Mouse (Mus musculus) megakaryocyte, adult 5-6 weeks (primary cell): ENCODE data around the gene Ror1. TPM values are rescaled to one million over a fixed set of nuclear protein-coding genes. Genes with fewer than 3 reads are reported as not detected.
A peak's percentile ranks its signal among the peaks of the same experiment; 100 is the strongest.

ENCODE experiments used
- ATAC-seq: 2 replicates; pipeline ENCODE4 v1.8.0; 2016; ENCODE audit warnings: mild to moderate bottlenecking, inconsistent platforms; ENCODE audit not compliant: poor library complexity, severe bottlenecking
- total RNA-seq, 2 experiments: library from RNA; stranded (forward) in 1 of 2; stranded (reverse) in 1 of 2; fragments of 153-499, 151-499 nt in 1 of 2; fragments of 221-1000, 200-1000 nt in 1 of 2; gene quantifications; 2 replicates each; pipeline versions ENCODE4 v1.2.3 to v1.2.4; 2015 to 2017

The Ror1 gene
- total RNA-seq, 2 experiments from 2014 or later, result 0.07 to 0.11 TPM

DNA sequence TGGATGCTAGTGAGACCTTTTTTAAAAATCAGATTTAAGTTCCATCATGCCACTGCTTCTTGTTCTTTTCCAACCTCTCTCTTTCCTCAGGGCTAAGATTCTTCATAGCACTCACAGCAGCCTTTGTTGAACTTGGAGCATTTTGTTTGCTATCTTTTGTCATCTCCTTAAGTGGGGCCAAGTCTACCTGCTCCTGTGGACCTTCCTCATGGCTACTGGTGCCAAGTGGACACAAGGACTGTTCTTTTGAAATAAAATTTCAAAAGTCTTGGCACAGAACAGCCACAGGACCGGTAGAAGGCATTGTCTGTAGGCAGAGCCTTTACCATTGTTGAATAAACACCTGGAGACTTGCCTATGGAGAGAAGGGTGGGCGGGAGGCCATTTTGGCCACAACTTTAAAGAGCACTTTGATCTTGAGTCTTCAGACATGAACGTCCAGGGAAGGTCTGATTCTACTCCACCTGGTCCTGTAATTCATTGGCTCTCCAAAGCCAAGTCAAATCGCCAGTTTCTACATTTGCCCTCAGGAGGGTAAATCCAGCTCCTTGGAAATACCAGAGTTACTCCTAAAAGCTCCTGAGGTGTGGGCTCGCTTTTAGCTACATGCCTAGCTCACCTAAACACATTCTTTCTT lies 195.5 kb downstream of the Ror1 start:
- no peak for ATAC-seq

DNA sequence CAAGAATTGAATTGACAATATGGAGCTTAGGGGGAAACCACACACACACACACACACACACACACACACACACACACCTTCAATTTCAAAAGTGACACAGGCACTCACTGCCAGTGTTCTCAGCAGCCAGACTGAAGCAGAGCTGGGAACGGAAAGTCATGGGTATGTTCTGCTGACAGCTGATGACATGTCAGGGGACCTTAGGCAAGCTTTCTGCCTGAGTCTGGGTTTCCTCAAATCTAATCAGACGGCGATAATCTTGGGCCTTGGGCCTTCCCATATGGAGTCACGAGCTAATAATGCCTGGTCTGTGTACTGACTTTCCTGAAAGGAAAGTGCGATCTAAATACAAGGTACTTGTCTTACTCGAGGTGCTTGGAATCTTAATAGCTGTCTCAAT lies 202.1 kb downstream of the Ror1 start:
- ATAC-seq, result no peak

DNA sequence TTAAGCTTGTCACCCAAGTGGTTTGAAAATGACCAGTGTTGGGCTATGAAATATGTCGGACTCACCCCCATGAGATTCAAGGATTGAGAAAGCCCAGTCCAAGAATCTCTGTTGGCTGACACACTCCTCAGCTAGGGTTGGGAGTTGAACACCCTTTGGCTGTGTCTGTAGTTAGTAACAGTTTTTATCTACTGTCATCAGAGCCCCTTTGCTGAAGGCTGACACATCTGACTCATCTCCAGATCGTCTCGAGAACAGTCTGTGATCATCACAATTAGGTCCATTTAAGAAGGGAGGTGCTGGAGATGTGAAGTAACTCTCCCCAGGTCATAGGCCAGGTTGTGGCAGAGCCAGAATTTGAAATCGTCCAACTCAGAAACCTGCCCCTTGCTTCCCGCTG lies 203.0 kb downstream of the Ror1 start:
- ATAC-seq, result no peak

DNA sequence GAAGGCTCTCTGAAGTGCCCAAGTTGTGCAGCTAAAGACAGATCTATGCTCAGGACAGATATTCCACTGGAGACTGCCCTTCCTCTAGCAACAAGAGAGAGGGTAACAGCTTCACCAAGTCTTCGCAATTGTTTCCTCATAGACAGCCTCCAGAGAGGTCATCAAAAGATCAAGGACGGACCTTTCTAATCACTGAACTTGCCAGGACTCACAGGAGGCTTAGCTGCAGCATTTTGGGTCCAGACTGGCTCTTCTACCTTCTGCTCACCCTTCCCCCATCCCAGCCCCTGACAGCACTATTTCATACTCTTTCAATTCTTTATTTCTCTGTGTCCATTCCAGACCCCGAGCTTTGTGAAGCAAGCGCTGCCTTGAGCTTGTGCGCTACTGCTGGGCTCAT lies 204.6 kb downstream of the Ror1 start:
- no peak for ATAC-seq

DNA sequence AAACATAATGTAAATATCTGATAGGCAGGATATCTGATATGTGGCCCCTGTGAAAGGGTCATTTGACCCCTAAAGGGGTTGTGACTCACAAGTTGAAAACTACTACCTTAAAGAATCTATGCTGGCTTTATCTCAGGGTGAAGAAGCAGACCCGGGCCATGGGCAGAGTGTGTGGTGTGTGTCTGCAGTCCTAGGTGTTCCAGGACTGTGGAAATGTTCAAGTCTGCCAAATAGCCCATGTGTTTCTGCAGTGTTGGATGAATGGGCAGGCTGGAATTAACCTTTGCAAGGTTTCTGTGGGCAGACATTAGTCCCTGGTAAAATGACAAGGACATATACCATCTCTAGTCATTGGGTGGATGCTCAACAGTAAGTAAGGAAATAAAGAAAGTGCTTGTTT lies 205.8 kb downstream of the Ror1 start:
- no peak for ATAC-seq

DNA sequence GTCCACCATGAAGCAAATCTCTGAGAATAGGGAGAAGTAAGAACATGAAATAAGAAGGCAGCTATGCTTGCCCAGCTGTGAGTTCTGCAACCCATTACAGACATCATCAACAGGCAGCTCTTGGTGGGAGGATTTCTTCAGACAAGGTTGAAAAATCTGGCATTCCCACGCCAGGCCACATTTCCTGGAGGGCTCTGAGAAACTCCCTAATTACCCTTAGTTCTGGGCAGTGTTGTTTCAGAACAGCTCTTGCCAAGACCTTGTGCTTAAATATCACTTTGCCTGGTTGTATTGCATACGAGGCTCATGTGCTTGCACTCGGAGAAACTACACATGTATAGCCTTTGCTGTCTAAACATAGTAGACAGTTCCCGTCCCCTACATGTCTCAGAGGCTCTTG lies 211.8 kb downstream of the Ror1 start:
- no peak for ATAC-seq

DNA sequence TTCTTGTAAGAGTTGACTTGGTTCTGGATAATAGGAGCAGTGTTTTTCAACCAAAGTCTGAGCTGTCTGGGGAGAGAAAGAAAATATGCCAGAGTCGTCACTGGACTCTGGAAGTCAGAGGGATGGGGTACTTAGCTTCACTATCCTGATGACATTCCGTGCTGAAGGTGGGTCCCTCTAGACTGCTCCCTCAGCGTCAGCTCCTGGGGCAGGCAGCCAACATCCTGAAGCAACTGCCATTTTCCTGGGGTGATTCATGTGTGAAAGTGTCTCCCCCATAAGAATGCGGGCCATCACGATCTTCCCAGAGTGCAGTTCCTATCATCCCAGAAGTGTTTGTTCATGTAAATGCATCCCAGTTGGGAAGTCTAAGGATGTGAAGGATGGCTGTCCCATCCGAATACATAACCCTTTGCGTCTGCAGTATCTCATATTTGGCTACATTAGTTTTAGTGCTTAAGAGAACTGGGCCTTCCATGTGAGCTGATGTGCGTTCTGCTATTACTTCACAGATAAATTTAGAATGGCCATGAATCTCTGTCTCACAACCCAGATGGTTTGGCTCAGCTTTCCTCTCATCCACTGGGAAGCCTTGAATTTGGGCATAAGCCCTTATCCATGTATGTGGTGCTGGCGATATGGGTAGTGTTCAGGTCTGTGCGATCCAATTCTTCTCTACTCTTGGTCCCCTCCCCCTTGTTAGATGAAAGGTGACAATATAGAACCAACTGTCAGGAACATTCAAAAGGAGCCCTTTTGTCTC lies 216.4 kb downstream of the Ror1 start:
- ATAC-seq, result no peak

DNA sequence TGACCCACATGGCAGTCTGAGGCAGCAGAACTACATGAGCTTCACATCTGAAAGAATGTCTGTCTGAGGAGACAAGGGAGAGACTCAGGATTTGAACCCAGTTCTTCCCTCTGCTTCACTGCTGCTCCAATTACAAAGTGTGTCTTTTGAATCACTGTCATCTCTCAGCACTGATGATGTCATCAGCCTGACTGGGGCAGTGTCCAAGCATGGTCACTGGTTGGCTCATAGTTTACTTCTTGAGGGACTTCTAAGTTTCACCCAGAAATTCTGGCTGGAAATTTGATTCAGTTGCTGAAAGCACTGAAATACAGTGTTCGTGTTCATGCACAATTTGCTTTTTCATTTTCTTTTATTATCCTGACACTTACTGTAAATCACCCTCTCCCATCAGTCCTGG lies 219.5 kb downstream of the Ror1 start:
- ATAC-seq, result no peak

DNA sequence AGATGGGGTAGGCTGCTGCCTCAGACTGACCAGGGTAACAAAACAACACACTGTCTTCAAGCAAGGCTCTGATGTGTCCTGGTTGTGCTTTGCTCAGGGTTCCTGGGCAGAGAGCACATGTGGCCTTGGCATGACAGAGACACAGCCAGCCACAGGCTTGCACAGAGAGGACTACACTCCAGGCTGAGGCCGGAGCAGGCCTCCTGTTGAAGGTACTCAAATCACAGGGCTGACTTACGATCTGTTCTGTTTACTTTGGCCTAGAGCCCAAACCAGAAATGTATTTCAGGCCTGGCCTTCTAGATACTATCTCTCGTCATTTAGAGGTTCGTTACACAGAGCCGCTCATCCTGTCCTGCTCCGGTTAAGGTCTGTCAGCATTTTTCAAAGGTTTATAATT lies 226.2 kb downstream of the Ror1 start:
- no peak for ATAC-seq

DNA sequence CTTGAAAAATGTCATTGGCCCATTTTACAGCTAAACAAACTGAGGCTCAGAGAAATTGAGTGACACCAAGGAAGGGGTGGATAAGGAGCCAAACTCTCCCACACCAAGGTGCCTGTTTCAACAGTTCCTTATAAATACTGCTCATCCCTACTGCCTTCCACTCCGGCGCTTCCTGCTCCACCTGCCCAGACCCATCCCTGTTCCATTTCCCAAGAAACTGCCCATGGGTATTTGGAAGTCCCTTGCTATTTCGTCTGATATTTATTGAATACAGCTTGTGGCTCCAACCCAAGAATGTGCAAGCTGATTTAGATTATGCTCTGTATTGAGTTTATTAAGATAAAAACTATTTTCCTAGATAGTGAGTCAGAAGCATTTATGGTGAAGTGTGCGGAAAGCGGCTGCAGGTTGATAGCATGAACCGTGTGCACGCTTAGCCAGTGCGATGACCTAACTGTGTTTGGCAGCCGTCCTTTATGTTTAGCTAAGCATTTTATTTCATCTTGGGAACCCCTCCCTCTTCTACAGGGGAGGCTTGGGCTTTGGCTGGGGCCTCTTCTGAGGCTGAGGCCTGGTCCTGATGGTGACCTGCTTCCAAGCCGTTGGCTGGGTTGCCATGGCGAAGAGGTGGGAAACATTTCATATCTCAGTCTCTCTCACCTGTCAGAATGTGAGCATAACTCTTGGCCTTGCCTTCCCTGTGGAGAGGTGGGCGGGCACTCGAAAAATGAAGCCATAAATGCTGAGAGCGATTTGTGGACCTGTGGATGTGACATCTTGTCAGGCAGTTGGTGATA lies 229.3 kb downstream of the Ror1 start:
- no peak for ATAC-seq

DNA sequence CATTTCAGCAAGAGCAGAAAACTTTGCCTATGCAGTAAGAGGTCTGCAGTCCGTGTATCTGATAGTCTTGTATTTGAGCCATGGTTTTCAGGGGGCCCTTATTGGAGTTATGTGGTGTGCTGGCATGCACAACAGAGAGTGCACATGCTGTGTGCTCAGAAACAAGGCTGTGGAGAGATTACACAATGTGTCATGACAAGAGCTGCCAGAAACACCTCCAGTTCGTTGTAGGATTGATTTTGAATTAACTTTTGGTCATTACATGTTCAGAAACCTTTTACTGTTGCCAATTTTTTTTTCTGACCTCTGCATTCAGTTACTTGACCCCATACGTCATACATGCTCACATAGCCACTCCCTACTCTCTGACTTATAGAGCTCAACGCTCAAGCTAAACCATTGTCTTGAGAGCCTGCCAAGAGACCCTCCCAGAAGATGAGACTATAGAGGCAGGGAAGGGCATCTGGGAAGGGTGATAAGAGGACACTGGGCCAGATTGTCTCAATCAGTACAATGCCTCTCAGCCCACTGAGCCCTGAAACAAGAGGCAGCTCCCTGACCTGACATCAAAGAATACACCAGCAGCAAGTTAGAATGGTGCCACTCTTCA lies 232.9 kb downstream of the Ror1 start:
- ATAC-seq, result no peak

DNA sequence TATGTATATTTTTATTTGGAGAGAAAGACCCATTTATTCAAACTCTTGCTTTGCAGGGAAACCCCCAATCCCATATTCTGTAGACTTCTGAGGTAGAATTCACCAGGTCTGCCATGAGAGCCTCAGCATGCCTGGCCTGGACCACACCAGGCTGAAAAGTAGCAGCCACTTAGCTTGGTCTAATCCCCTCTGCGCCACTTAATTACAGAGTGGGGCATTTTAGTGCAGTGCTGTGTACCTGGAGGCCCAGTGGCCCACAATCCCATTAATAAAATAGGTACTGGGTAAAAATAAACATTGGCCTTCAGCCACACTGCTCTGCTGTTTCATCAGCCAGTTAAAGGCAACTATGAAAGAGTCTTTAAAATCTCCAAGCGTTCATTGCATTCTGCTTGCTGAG lies 239.6 kb downstream of the Ror1 start:
- ATAC-seq, result no peak

DNA sequence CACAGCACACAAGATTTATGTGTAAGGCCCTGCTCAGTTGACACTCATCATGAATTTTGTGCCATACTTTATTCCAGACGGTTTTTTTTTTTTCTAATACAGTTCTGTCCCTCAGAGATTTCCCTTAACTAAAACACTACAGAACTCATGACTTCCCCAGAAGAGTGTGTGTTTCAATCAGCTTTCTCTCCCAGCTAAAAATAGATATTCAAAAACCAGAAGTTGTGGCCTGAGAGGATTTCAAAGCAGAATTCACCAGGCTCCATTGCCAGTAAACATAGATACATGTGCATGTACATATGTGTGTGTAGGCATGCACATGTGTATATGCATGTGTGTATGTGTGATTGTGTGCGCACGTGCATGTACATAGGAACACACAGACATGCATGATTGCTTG lies 252.2 kb downstream of the Ror1 start:
- peak; percentile 75 for ATAC-seq

DNA sequence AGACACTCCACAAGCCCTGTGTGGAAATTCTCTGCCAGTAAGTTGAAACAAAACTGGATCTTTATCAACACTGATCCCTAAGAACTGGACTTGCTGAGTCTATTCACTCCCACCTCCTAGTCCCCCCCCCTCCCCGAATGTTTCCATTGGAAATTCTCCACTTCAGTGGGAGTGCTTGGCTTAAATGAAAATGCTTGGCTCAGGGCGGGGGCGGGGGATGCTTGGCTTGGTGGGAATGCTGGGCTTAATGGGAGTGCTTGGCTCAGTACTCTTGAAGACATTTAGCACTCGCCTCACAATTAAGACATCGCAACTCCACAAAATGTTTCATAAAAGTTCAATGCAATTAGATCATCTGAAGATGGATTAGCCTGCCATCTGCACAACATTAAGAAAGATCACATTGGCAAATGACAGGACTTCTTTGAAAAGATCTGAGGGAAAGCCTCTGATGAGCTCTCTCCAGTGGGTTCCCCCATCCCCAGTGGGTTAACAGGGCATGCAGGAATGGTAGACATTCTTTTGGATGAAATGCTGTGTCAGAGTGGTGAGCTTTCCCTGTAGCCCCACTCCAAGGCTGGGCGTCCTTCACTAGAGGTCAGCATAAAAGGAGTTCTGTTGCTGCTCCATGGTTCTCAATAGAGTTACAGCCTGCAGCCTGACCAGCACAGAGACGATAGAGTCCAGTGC lies 254.7 kb downstream of the Ror1 start:
- no peak for ATAC-seq

DNA sequence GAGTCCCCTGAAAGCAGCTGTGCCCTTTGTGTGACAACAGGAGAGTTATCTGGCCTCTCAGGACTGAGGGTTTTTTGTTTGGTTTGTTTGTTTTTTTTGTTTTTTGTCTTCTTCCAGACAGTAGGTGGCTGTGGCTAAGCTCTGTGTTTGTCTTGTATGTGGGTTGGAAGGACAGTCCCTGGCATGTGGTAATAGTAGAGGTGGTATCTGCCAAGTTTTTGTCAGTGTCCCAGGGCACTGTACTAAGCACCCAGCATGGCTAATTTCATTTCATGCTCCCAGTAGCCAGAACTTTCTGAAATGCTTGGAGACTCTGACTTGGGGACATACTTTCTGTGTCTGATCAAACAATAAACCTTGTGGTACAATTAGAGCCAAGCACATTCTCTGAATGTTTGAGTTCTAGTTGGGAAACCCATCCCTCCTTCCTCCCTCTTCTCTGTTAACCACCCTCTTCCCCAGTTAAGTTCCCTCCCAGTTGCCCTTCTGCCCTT lies 256.3 kb downstream of the Ror1 start:
- no peak for ATAC-seq

DNA sequence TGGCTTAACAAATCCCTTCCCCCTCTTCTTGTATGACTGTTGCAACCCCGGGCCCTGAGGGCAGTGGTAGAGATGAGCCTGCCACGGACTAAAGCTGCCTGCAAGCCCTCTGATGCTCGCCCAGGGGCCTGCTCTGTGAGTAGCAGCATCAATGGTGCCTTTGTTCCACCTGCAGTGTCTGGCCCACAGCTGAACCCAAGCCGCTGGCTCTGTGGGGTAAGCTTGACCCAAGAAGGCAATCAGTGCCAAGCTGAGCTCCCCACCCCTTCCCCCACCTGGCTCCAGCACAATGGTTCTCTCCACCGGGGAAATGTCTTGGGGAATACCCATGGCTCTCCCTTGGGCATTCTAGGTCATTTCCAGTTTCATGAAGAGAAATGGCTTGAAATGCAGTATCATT lies 260.0 kb downstream of the Ror1 start:
- ATAC-seq, result no peak

DNA sequence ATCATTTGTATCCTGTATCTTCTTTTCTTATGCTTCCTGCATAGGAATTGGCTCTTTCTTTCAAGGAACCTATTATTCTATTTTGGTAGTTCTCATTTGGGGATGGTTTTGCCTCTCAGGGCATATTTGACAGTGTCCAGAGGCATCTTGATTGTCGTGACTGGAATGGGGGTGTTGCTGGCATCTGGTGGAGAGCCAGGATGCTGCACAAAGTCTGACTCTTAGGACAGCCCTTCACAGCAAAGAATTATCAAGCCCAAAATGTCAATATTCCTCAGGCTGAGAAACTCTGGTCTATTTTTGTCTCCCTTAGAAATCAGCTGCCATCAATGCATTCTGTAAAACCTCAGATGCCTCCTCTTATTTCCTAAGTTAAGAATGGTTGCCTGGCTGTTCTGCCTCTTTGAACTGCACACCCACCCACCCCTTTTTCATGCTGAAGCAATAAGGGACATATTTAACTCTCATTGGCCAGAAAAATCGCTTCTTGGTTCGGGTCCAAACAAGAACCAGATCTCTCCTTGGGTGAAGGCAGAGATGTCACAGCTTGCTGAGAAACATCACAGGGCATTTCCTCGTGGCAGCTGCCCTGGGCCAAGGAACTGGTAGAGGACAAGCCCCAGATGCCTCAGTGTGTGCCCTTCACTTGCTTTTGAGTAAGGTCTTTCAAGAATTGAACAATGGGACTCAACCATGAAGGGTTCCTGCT lies 262.4 kb downstream of the Ror1 start:
- no peak for ATAC-seq

DNA sequence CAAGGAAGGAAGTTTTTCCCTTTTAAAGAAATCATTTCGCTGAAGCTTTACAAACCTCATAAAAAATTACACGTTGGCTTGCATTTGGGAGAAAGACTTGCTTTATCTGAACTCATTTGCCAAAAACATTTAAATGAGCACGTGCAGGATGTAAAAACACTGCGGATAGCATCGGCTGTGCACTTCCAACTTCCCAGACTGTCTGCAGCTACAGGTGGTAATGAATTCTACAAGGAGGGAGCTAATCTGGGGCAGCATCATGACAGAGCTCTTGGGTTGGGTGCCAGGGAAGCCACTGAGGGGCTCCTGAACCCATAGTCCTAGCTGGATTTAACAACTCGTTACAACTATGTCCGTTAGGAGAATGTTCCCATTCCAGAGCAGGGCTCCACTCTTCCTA lies 268.1 kb downstream of the Ror1 start:
- ATAC-seq, result no peak

DNA sequence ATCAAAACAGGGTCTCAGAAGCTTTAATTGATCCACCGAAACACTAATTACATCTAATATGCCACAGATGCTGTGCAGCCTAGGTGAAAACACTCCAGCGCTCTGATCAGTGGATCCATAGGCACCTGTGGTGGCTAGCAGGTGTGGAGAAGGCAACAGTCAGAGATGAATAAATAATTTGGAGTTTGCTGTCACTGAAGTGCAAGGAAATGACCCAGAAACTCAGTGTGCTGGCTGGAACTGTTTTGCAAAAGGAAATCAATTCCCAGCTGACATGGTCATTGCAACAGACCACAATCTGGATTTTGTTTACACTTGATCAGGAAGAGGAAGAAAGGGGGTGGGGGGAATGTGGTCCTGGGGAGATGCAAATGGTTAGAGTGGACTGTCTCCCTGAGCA lies 273.1 kb downstream of the Ror1 start:
- ATAC-seq, result no peak

DNA sequence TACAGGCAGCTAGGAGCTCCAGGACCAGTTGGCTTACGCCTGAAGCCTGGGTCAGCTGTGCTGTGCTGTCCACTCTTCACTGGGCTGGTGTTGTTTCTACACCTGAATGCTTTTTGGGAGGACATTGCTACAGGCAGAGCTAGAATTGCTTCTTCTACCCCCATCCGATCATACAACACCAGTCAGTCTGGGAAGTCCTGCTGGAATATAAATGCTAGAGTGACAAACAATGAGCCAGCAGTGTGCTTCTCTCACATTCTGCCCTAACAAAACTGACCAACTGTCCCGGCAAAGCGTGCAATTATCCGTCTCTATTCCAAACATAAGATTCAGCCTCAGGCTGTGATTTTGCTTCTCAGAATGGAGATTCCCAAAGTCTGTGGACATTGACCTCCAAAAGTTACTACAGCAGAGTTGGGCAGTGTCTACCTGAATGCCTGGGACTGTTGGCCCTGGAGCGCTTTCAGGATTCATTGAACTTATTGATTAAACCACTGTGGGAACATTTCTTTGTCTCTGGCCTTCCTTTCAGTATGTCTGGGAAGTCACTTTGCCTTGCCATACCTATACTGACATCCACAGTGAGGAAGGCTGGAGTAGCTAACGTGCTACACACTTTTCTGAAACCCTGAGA lies 274.1 kb downstream of the Ror1 start:
- ATAC-seq, result no peak
